Mouse (Mus musculus): ENCODE results near the gene Tax1bp1.

Gene Tax1bp1

GRCm38 (mm10) chr6:52707815-52708214, 5.7 kb upstream of the Tax1bp1 start:
- DNase-seq (ENCODE audit: low read depth), result no peak

GRCm38 (mm10) chr6:52712563-52712962, 966 bp upstream of the Tax1bp1 start:
- DNase-seq (ENCODE audit: low read depth), result no peak

GRCm38 (mm10) chr6:52713897-52714509, 474 bp downstream of the Tax1bp1 start:
- peak; percentile 67 for DNase-seq (ENCODE audit: low read depth)

GRCm38 (mm10) chr6:52717493-52718192, 4.1 kb downstream of the Tax1bp1 start:
- DNase-seq (ENCODE audit: low read depth), result no peak

- peak; percentile 58 for DNase-seq (ENCODE audit: low read depth)
Measured at GRCm38 (mm10) chr6:52724805-52725439, 11.4 kb downstream of the Tax1bp1 start.

- DNase-seq (ENCODE audit: low read depth), result no peak
Measured at GRCm38 (mm10) chr6:52730338-52730737, 16.8 kb downstream of the Tax1bp1 start.

GRCm38 (mm10) chr6:52734630-52735029, 21.1 kb downstream of the Tax1bp1 start:
- DNase-seq (ENCODE audit: low read depth), result no peak

- no peak for DNase-seq (ENCODE audit: low read depth)
Measured at GRCm38 (mm10) chr6:52752832-52753231, 39.3 kb downstream of the Tax1bp1 start.

- no peak for DNase-seq (ENCODE audit: low read depth)
Measured at GRCm38 (mm10) chr6:52765206-52765605, 51.7 kb downstream of the Tax1bp1 start.

- no peak for DNase-seq (ENCODE audit: low read depth)
Measured at GRCm38 (mm10) chr6:52770789-52771188, 57.3 kb downstream of the Tax1bp1 start.

GRCm38 (mm10) chr6:52773132-52773531, 59.6 kb downstream of the Tax1bp1 start:
- DNase-seq (ENCODE audit: low read depth), result no peak

GRCm38 (mm10) chr6:52775350-52775749, 61.8 kb downstream of the Tax1bp1 start:
- DNase-seq (ENCODE audit: low read depth), result no peak

- DNase-seq (ENCODE audit: low read depth), result no peak
Measured at GRCm38 (mm10) chr6:52775956-52776355, 62.4 kb downstream of the Tax1bp1 start.

GRCm38 (mm10) chr6:52777034-52777433, 63.5 kb downstream of the Tax1bp1 start:
- no peak for DNase-seq (ENCODE audit: low read depth)

- DNase-seq (ENCODE audit: low read depth), result no peak
Measured at GRCm38 (mm10) chr6:52778523-52778922, 65.0 kb downstream of the Tax1bp1 start.

GRCm38 (mm10) chr6:52779546-52779945, 66.0 kb downstream of the Tax1bp1 start:
- no peak for DNase-seq (ENCODE audit: low read depth)

GRCm38 (mm10) chr6:52790316-52790715, 76.8 kb downstream of the Tax1bp1 start:
- DNase-seq (ENCODE audit: low read depth), result no peak

GRCm38 (mm10) chr6:52790781-52791180, 77.3 kb downstream of the Tax1bp1 start:
- DNase-seq (ENCODE audit: low read depth), result no peak

GRCm38 (mm10) chr6:52792455-52792854, 78.9 kb downstream of the Tax1bp1 start:
- no peak for DNase-seq (ENCODE audit: low read depth)

GRCm38 (mm10) chr6:52795029-52795841, 81.7 kb downstream of the Tax1bp1 start:
- no peak for DNase-seq (ENCODE audit: low read depth)

GRCm38 (mm10) chr6:52796035-52796598, 82.6 kb downstream of the Tax1bp1 start:
- DNase-seq (ENCODE audit: low read depth), result peak; percentile 66

GRCm38 (mm10) chr6:52796691-52797090, 83.2 kb downstream of the Tax1bp1 start:
- peak; percentile 74 for DNase-seq (ENCODE audit: low read depth)

Measured in fibroblast of lung, adult 2 months (primary cell).